Mouse (Mus musculus) embryonic facial prominence, embryonic 11.5 days (tissue): ENCODE measurements around the gene Gm49383. TPM values are rescaled to one million over a fixed set of nuclear protein-coding genes. Genes with fewer than 3 reads are reported as not detected.

Experiments
- ATAC-seq: fragments of 200-750 bp; cut with Nextera tagmentation; replicated peaks from 2 replicates; pipeline ENCODE4 v1.8.0; 2017; ENCODE audit warnings: low read depth; ENCODE audit not compliant: insufficient number of reproducible peaks, low FRiP score, low TSS enrichment
- DNase-seq: peaks from one replicate; pipeline ENCODE4 v3.0.0-alpha.2; 2015; ENCODE audit warnings: low spot score
- H3K27ac ChIP-seq: fragments of 300-500 bp; sonication (generic); replicated peaks from 2 replicates; pipeline ENCODE4 v1.5.1; 2014; ENCODE audit warnings: mild to moderate bottlenecking, low read depth, low read length, control low read depth
- H3K27me3 ChIP-seq: fragments of 300-500 bp; sonication (generic); 2 replicates; pipeline ENCODE4 v1.6.1; 2014; ENCODE audit warnings: mild to moderate bottlenecking, low read length, moderate library complexity, mixed read lengths; ENCODE audit not compliant: control insufficient read depth, insufficient read depth
- H3K36me3 ChIP-seq: fragments of 300-500 bp; sonication (generic); replicated peaks from 2 replicates; pipeline ENCODE4 v1.6.1; 2014; ENCODE audit warnings: low read depth, mild to moderate bottlenecking, low read length, moderate library complexity, mixed read lengths; ENCODE audit not compliant: control insufficient read depth, insufficient read depth
- H3K4me1 ChIP-seq: fragments of 300-500 bp; sonication (generic); 2 replicates; pipeline ENCODE4 v1.6.1; 2014; ENCODE audit warnings: low read length, mixed read lengths; ENCODE audit not compliant: control insufficient read depth, insufficient read depth
- H3K4me2 ChIP-seq: fragments of 300-500 bp; sonication (generic); 2 replicates; pipeline ENCODE4 v1.6.1; 2014; ENCODE audit warnings: low read depth, mild to moderate bottlenecking, control low read depth, low read length, moderate library complexity
- H3K4me3 ChIP-seq: fragments of 300-500 bp; sonication (generic); 2 replicates; pipeline ENCODE4 v1.5.1; 2014; ENCODE audit warnings: low read depth, low read length, control low read depth
- H3K9ac ChIP-seq: fragments of 300-500 bp; sonication (generic); replicated peaks from 2 replicates; pipeline ENCODE4 v1.6.1; 2014; ENCODE audit warnings: mild to moderate bottlenecking, control low read depth, low read length
- H3K9me3 ChIP-seq: fragments of 300-500 bp; sonication (generic); replicated peaks from 2 replicates; pipeline ENCODE4 v1.6.1; 2016; ENCODE audit warnings: mild to moderate bottlenecking, low read length, inconsistent platforms, mixed read lengths; ENCODE audit not compliant: control insufficient read depth
- WGBS: fragments of 180-500 bp; shearing (Covaris S2); extraction: QIAGEN DNeasy Blood & Tissue Kit; methylation state at CpG from one replicate; pipeline ENCODE4 v1.1.7; 2014; 5-methylcytosine and 5-hydroxymethylcytosine counted together
- polyA plus RNA-seq: library from polyadenylated mRNA; unstranded; fragments of >200 nt; fragmentation: Nextera tagmentation; extraction: Ambion mirVana; gene quantifications from 2 replicates; pipeline ENCODE4 v1.2.1, GENCODE M21; 2014

Gene Gm49383
- polyA plus RNA-seq, 1 experiment from 2014 or later: 43.7 TPM

DNA sequence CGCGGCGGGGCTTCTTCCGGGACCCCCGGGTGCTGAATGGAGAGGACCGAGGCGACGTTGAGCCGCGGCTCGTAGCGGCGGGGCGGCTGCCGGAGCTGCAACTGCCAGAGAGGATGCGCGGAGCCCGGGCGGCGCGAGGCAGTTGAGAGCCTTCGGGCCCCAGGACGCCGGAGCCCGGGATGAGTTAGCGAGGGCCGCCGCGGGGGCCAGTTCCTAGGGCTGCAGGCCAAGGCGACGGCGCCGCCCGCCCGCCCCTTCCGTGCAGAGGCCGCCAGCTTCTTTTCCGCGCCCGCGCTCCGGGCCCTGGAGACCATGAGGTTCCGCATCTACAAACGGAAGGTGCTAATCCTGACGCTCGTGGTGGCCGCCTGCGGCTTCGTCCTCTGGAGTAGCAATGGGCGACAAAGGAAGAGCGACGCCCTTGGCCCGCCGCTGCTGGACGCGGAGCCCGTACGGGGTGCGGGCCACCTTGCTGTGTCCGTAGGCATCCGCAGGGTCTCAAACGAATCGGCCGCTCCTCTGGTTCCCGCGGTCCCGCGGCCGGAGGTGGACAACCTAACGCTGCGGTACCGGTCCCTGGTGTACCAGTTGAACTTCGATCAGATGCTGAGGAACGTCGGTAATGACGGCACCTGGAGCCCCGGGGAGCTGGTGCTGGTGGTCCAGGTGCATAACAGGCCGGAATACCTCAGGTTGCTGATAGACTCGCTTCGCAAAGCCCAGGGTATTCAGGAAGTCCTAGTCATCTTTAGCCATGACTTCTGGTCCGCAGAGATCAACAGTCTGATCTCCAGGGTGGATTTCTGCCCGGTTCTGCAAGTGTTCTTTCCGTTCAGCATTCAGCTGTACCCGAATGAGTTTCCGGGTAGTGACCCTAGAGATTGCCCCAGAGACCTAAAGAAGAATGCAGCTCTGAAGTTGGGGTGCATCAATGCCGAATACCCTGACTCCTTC is 12.3 kb downstream of the Gm49383 start:
- H3K4me3 ChIP-seq: peak overlapping the region; percentile 89
- no peaks in the 10 kb centered on the region for H3K36me3 ChIP-seq
- DNase-seq (peak; percentile 52), ATAC-seq (peak; percentile 69)
- no peaks in the 10 kb centered on the region for H3K9me3 ChIP-seq
- H3K27ac ChIP-seq: peak overlapping the region; percentile 73
- peak overlapping the region; percentile 91 for H3K9ac ChIP-seq
- 2% methylated on average over 72 of the region's 86 CpGs for WGBS
- no peaks in the 10 kb centered on the region for H3K4me1 ChIP-seq
- no peaks in the 10 kb centered on the region for H3K27me3 ChIP-seq
- H3K4me2 ChIP-seq: peak overlapping the region; percentile 91

DNA sequence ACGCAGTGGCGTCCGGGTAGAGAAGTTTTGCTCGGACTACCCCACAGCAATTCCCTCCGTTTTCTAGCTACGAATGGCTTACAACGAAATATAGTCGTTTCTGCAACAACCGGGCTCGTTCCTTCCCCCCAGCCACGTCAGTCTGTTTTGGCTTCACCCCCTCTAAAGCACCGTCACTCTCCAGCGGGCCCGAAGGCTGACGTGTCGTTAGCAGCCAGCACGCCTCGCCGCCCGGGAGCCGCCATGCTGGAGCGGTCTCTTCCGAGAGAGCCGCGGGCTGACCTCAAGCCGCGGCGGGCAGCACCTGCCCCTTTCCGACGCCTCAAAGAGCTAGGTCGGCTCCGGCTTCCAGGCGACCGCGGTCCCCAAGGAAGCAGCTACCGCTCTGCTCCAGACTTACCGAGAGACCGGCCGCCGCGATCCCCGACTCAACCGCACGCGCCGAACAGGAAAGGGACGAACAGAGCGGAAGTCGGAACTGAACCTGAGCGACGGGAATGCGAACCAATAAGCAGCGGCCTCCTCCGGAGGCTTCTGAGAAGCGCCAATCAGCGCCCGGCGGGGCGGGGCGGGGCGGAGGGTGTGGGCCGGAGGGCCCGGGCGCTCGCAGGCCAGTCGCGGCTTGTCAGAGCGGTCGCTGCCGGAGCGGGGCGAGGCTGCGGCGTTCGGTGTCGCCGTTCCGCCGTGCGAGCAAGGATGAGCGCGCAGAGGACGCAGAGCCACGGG is 13.2 kb downstream of the Gm49383 start, which contains the start of the genes Rpl36al and Mgat2:
Gene Rpl36al (minus strand): TSS at position 501 of the 726 bp plus-strand sequence.
Gene Mgat2 (plus strand): TSS at position 575 of the 726 bp plus-strand sequence.
- WGBS: 0% methylated on average over 80 of the region's 84 CpGs

DNA sequence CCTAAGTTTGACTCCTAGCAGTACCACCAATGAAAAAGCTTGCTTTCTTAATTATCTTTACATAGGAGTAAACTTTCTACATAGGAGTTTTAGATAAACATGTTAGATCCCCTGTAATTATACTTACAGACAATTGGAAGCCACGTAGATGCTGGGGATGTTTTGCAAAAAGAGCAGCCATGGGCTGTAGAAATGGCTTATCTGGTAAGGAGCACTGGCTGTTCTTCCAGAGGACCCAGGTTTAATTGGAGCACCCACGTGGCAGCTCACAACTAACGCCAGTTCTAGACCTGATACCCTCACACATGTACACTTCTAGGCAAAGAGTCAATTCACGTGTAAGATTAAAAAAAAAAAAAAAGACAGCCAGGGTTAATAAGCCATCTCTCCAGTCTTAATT is 15.1 kb downstream of the Gm49383 start:
- Histone ChIP-seq H3K27me3 (no peaks in the 10 kb centered on the region), H3K27ac (no peak overlapping the region), H3K4me3 (no peak overlapping the region), H3K36me3 (no peaks in the 10 kb centered on the region), H3K9ac (no peak overlapping the region), H3K4me1 (no peaks in the 10 kb centered on the region), H3K9me3 (no peaks in the 10 kb centered on the region), H3K4me2 (no peak overlapping the region)
- no peak for DNase-seq
- 82% methylated on average over 4 of the region's 4 CpGs for WGBS
- ATAC-seq: no peak

More for the DNA sequence above, 13.2 kb downstream of the Gm49383 start, which contains the start of the genes Rpl36al and Mgat2:
- peak within 1 kb of the TSS; percentile 89 for H3K4me3 ChIP-seq
- H3K4me1 ChIP-seq: no peaks in the 10 kb centered on the region
- H3K36me3 ChIP-seq: no peaks in the 10 kb centered on the region
- H3K9me3 ChIP-seq: no peaks in the 10 kb centered on the region
- peak within 1 kb of the TSS; percentile 91 for H3K9ac ChIP-seq
- H3K27me3 ChIP-seq: no peaks in the 10 kb centered on the region
- H3K27ac ChIP-seq: peak within 1 kb of the TSS; percentile 73
- H3K4me2 ChIP-seq: peak within 1 kb of the TSS; percentile 91
- ATAC-seq (peak; percentile 98), DNase-seq (peak; percentile 99)

DNA sequence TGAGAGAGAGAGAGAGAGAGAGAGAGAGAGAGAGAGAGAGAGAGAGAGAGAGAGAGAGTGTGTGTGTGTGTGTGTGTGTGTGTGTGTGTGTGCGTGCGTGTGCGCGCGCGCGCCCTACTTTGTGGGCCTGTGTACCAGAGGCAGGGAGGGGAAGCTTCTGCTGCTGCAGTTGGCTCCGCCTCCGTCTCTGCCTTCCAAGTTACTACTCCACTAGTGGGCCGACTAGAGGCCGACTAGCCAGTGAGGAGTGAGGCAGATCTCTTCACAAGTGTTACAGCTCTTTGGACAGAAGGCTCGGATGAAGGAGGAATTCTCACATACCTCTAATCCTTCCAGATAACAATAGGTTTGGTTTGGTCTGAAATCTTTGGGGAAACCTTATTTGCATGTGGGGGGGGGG is 17.5 kb downstream of the Gm49383 start:
- no peak overlapping the region for H3K4me3 ChIP-seq
- H3K36me3 ChIP-seq: no peaks in the 10 kb centered on the region
- no peaks in the 10 kb centered on the region for H3K9me3 ChIP-seq
- H3K4me1 ChIP-seq: no peaks in the 10 kb centered on the region
- no peaks in the 10 kb centered on the region for H3K27me3 ChIP-seq
- H3K27ac ChIP-seq: no peak overlapping the region
- WGBS: 68% methylated on average over 12 of the region's 12 CpGs
- H3K4me2 ChIP-seq: no peak overlapping the region
- no peak for DNase-seq
- no peak overlapping the region for H3K9ac ChIP-seq
- no peak for ATAC-seq

DNA sequence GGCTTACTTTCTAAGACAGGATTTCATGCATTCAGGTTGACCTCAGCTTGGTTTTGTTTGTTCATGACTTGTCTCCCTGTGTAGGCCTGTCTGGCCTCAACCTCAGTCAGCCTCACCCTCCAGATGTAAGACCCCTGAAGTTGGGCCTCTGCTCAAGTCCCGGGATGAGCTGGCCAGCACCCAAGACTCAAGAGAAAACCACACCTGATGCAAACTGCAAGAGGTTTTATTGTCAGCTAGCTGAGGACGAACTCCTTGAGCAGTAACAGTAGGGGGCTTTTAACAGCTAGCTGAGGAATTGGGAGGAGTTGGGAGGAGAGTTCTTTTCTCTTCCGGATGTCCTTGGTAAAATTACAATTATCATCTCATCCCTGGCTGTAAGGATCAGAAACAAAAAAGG is 19.4 kb downstream of the Gm49383 start:
- no peaks in the 10 kb centered on the region for H3K36me3 ChIP-seq
- H3K4me2 ChIP-seq: no peak overlapping the region
- no peaks in the 10 kb centered on the region for H3K4me1 ChIP-seq
- no peaks in the 10 kb centered on the region for H3K9me3 ChIP-seq
- no peak overlapping the region for H3K27ac ChIP-seq
- DNase-seq (no peak), ATAC-seq (no peak)
- no peak overlapping the region for H3K9ac ChIP-seq
- no peak overlapping the region for H3K4me3 ChIP-seq
- 83% methylated on average over 3 of the region's 3 CpGs for WGBS
- H3K27me3 ChIP-seq: no peaks in the 10 kb centered on the region

DNA sequence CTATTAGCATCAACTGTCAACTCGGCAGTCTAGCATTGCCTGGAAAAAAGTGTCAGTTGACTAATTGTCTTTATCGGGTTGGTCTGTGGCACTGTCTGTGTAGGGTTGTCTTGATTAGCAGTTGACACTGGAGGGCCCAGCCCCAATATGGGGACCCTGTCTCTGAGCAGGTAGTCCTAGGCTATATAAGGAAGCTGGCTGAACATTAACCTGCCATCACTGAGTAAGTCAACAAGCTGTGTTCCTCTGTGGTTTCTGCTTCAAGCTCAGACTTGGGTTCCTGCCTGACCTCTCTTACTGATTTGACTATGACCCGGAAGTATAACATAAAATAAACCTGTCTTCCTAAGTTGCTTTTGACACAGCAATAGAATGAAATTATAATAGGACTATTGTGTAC is 20.9 kb downstream of the Gm49383 start:
- Histone ChIP-seq H3K4me1 (no peaks in the 10 kb centered on the region), H3K4me2 (no peak overlapping the region), H3K27ac (no peak overlapping the region), H3K36me3 (no peaks in the 10 kb centered on the region), H3K9me3 (no peaks in the 10 kb centered on the region), H3K9ac (no peak overlapping the region), H3K4me3 (no peak overlapping the region), H3K27me3 (no peaks in the 10 kb centered on the region)
- no peak; the same call in 1 of the 2 replicates for ATAC-seq
- 93% methylated on average over 3 of the region's 3 CpGs for WGBS
- DNase-seq: no peak

DNA sequence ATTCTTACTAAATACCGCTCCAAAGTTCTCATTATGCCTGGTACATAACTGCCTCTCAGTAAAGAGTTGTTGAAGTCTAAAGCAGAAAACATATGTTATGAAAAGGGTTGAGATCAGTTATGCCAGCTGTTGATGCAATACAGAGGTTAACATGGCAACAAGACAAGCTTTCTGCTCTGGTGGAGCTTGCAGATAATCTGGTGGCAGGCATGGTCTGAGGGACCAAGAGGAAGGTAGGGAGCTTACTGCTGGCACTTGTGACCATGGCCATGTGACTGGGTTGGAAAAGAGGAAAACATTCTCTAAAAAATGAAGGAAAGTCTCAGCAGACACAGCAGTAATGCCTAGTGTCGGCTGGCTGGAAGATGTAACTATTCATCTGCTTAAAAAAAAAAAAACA is 25.6 kb downstream of the Gm49383 start:
- ATAC-seq (no peak), DNase-seq (no peak)
- Histone ChIP-seq H3K9me3 (no peaks in the 10 kb centered on the region), H3K9ac (no peak overlapping the region), H3K4me2 (no peak overlapping the region), H3K27me3 (no peaks in the 10 kb centered on the region), H3K27ac (no peak overlapping the region), H3K36me3 (no peaks in the 10 kb centered on the region), H3K4me1 (no peaks in the 10 kb centered on the region), H3K4me3 (no peak overlapping the region)
- WGBS: 91% methylated on average over 2 of the region's 2 CpGs
